Comparison of ENCODE assay signal across 25 mouse cellular contexts in the genomic region with DNA sequence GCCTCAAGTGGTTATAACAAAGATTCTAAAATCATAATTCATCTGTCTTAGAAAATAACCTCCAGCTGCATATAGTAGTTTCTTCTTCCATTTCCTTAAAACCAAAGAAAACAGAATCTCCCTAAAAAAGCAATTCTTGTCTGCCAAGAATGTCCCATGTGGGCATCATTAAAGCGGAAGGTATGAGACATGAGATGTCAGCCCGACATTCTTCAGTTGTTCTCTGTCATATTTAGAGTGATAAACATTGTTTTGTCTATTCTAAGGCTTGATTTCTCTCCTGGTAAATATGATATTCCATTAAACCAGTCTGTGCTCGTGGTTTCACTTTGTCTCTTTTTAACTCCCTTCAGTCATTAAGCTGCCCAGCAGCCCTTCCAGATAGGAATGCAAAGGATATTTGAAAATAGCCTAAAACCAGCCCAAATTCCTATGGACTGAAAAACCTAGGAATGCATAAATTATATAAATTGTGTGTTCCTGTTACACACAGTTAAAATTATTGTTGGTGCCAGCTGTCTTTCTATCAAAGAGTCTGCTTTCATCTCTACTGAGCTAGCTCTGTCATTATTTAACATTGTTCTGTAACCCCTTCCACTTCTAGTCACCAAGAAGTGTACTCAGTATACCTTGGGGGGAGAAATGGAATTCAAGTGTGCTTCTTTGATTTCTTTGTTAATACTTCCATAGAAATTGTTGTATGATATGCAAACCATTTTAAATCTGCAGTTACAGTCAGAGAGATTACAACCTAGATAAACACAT.
DNase-seq lines count a peak whose midpoint lies in the region; ATAC-seq and TF ChIP-seq lines count a peak whose summit lies in the region.
"Had no signal": no experiment of that assay in that cellular context is flagged by ENCODE, and none has a peak within 500 bp of the region (broad histone marks: within the 10 kb centered on the region; RNA-seq: fewer than 3 reads in every experiment).

No protein-coding gene starts in this region.

- no peak for TF ChIP-seq POLR2A in limb, embryonic 14.5 days (IDR thresholded peaks at IDR 0.05; ENCODE audit: borderline replicate concordance, extremely low read depth, insufficient read depth, insufficient read length)

- no peak overlapping the region for H3K4me3 ChIP-seq in limb, embryonic 14.5 days (replicated peaks; ENCODE audit: low read length)
- H3K4me3 ChIP-seq in limb, embryonic 10.5 days = no peak overlapping the region
- no peak overlapping the region for H3K4me3 ChIP-seq in embryonic facial prominence, embryonic 12.5 days
- H3K4me3 ChIP-seq: erythroblast, embryonic 14.5 days; hindbrain, embryonic 10.5 days; hindbrain, embryonic 15.5 days; liver, embryonic 15.5 days; midbrain, embryonic 12.5 days had no signal

- H3K4me1 ChIP-seq in limb, embryonic 14.5 days (ENCODE audit: control insufficient read depth, insufficient read depth, low read length) = no peaks in the 10 kb centered on the region
- peaks cover 8% of the 10 kb centered on the region; the same call in 1 of the 2 replicates for H3K4me1 ChIP-seq in limb, embryonic 10.5 days
- H3K4me1 ChIP-seq in embryonic facial prominence, embryonic 12.5 days = peaks cover 20% of the 10 kb centered on the region
- H3K4me1 ChIP-seq: hindbrain, embryonic 10.5 days; hindbrain, embryonic 15.5 days; liver, embryonic 15.5 days; midbrain, embryonic 12.5 days had no signal

- H3K9ac ChIP-seq in limb, embryonic 14.5 days (ENCODE audit: low read depth, low read length, severe bottlenecking) = no peak overlapping the region
- H3K9ac ChIP-seq in embryonic facial prominence, embryonic 12.5 days = no peak overlapping the region
- H3K9ac ChIP-seq: hindbrain, embryonic 15.5 days; liver, embryonic 15.5 days; midbrain, embryonic 12.5 days had no signal

- 48% methylated on average over 3 of the region's 3 CpGs for WGBS in limb, embryonic 14.5 days
- 82% methylated on average over 3 of the region's 3 CpGs for WGBS in limb, embryonic 10.5 days
- WGBS in embryonic facial prominence, embryonic 12.5 days = 22% methylated on average over 3 of the region's 3 CpGs

- DNase-seq in limb, embryonic 14.5 days (ENCODE audit: low spot score) = peak; percentile 3
- DNase-seq in limb, embryonic 10.5 days (ENCODE audit: low spot score) = no peak
- peak; percentile 74 for DNase-seq in 3T3-L1 (ENCODE audit: low read depth, low spot score)
- DNase-seq in mesoderm, embryonic 11.5 days (ENCODE audit: low read depth, low spot score) = peak; percentile 32
- DNase-seq in retina, embryonic 14.5 days (ENCODE audit: low spot score) = no peak
- DNase-seq in right cerebral cortex, postnatal 25 days = no peak
- DNase-seq: adrenal gland, postnatal 10 days; cerebellum, adult 9-10 months; gastrocnemius, postnatal 14 days; heart, postnatal 14 days; kidney, adult 11 months; kidney, postnatal 14 days; layer of hippocampus, adult 9-11 months; retina, postnatal 1 day; right cerebral cortex, postnatal 14 days; thymus, adult 2 months; thymus, postnatal 36 days had no signal

- H3K27me3 ChIP-seq in limb, embryonic 14.5 days (ENCODE audit: control insufficient read depth, insufficient read depth, low read length) = no peaks in the 10 kb centered on the region
- H3K27me3 ChIP-seq in limb, embryonic 10.5 days (ENCODE audit: low read depth, poor library complexity, severe bottlenecking) = no peaks in the 10 kb centered on the region
- no peaks in the 10 kb centered on the region for H3K27me3 ChIP-seq in embryonic facial prominence, embryonic 12.5 days
- H3K27me3 ChIP-seq: hindbrain, embryonic 15.5 days; liver, embryonic 15.5 days; midbrain, embryonic 12.5 days had no signal

- ATAC-seq in limb, embryonic 14.5 days (ENCODE audit: low FRiP score, low read depth) = no peak
- no peak for ATAC-seq in embryonic facial prominence, embryonic 12.5 days (ENCODE audit: insufficient number of reproducible peaks, insufficient read depth, low FRiP score, low TSS enrichment)
- ATAC-seq: forebrain, embryonic 16.5 days; inflammation-experienced regulatory T-cells, adult 6 months had no signal

- no peaks in the 10 kb centered on the region for H3K9me3 ChIP-seq in limb, embryonic 14.5 days (ENCODE audit: control insufficient read depth, low read length)
- no peaks in the 10 kb centered on the region for H3K9me3 ChIP-seq in limb, embryonic 10.5 days (replicated peaks)
- no peaks in the 10 kb centered on the region for H3K9me3 ChIP-seq in embryonic facial prominence, embryonic 12.5 days
- H3K9me3 ChIP-seq: hindbrain, embryonic 10.5 days; hindbrain, embryonic 15.5 days; liver, embryonic 15.5 days; midbrain, embryonic 12.5 days had no signal

- no peaks in the 10 kb centered on the region for H3K36me3 ChIP-seq in limb, embryonic 14.5 days (ENCODE audit: control insufficient read depth, insufficient read depth, low read length)
- H3K36me3 ChIP-seq in limb, embryonic 10.5 days = no peaks in the 10 kb centered on the region
- H3K36me3 ChIP-seq in embryonic facial prominence, embryonic 12.5 days = no peaks in the 10 kb centered on the region
- H3K36me3 ChIP-seq: hindbrain, embryonic 10.5 days; hindbrain, embryonic 15.5 days; liver, embryonic 15.5 days; midbrain, embryonic 12.5 days had no signal

- H3K27ac ChIP-seq in limb, embryonic 14.5 days (replicated peaks; ENCODE audit: low read depth, low read length) = no peak overlapping the region
- H3K27ac ChIP-seq in limb, embryonic 10.5 days = no peak overlapping the region
- H3K27ac ChIP-seq in embryonic facial prominence, embryonic 12.5 days = 0 out of 2 replicates have a peak overlapping the region, but pooled peaks have one; percentile 43
- H3K27ac ChIP-seq: hindbrain, embryonic 10.5 days; hindbrain, embryonic 15.5 days; liver, embryonic 15.5 days; midbrain, embryonic 12.5 days had no signal

- H3K4me2 ChIP-seq in limb, embryonic 14.5 days (replicated peaks; ENCODE audit: low read depth, low read length, severe bottlenecking) = no peak overlapping the region
- H3K4me2 ChIP-seq in embryonic facial prominence, embryonic 12.5 days (replicated peaks) = no peak overlapping the region
- H3K4me2 ChIP-seq: hindbrain, embryonic 15.5 days; liver, embryonic 15.5 days; midbrain, embryonic 12.5 days had no signal

Comparison
In these comparisons a context has a peak if more than half of its experiments do, and no peak if none do; other contexts are left out.
1. DNase-seq: peak in limb, embryonic 14.5 days (single experiment), 3T3-L1 (single experiment) and mesoderm, embryonic 11.5 days (single experiment); none in limb, embryonic 10.5 days (single experiment), retina, embryonic 14.5 days (single experiment) and right cerebral cortex, postnatal 25 days (single experiment).